Mouse (Mus musculus): ENCODE results near the gene Gm15448.
"Not testable (repeated sequence)": the region's sequence is repeated elsewhere in the genome, so short reads cannot be mapped to it uniquely, and the experiment has no call there.

Gene Gm15448
- long read RNA-seq, experiment 1 = 0 reads
- long read RNA-seq, experiment 2 = 0 reads

- intact Hi-C loops (cut with DNase I) = not testable (repeated sequence)
These were observed at the start of gene Gm15448 for GRCm38 (mm10) chr7:3825599-3825998. TSS of gene Gm15448 (minus strand) at chr7:3825687.

GRCm38 (mm10) chr7:3875032-3875431, 49.5 kb upstream of the Gm15448 start:
- intact Hi-C loops (cut with DNase I) = not testable (repeated sequence)

GRCm38 (mm10) chr7:3844951-3845350, 19.5 kb upstream of the Gm15448 start, which contains the start of gene Pira2:
TSS of gene Pira2 (minus strand) at chr7:3845051.
- intact Hi-C loops (cut with DNase I) = not testable (repeated sequence)

- intact Hi-C loops (cut with DNase I) = not testable (repeated sequence)
These were observed 12.4 kb upstream of the Gm15448 start for GRCm38 (mm10) chr7:3837854-3838253.

- intact Hi-C loops (cut with DNase I) = not testable (repeated sequence)
These were observed 5.1 kb upstream of the Gm15448 start for GRCm38 (mm10) chr7:3830633-3831032.

- intact Hi-C loops (cut with DNase I) = loop anchor here (10.0 kb wide), 1 partner anchor 93 kb away; no protein-coding TSS in a partner anchor
These were observed 13.6 kb downstream of the Gm15448 start for GRCm38 (mm10) chr7:3811912-3812311.

GRCm38 (mm10) chr7:3802935-3803334, 22.6 kb downstream of the Gm15448 start:
- intact Hi-C loops (cut with DNase I) = not testable (repeated sequence)

- intact Hi-C loops (cut with DNase I) = not testable (repeated sequence)
These were observed 25.5 kb downstream of the Gm15448 start for GRCm38 (mm10) chr7:3799940-3800339.

GRCm38 (mm10) chr7:3796286-3796685, 29.2 kb downstream of the Gm15448 start:
- intact Hi-C loops (cut with DNase I) = not testable (repeated sequence)

Data from adrenal gland (tissue).